Mouse (Mus musculus): Measurements from ENCODE around the gene Srpk1. TPM values are rescaled to one million over a fixed set of nuclear protein-coding genes. Genes with fewer than 3 reads are reported as not detected.
A peak's percentile ranks its signal among the peaks of the same experiment; 100 is the strongest.

The Srpk1 gene
- polyA plus RNA-seq, 1 experiment from 2014 or later, result 21.7 TPM

DNA sequence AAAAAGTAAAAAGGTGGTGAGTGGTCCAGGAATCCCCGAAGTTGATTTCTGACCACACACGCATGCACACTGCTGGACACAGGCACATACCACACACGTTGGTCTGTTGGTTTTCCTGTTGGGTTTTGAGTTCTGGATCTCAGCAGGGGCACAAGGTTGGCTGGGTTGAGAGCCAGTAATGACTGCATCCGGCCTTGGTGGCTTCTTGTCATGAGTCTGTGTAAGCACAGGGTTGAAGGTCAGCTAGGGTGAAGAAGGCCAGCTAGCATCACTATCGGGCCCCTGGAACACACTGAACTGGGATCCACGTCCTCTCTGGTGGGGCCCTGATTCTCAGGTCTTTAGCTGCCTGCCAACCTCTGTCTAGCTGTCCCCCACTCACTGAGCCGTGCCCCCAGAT is 50.0 kb downstream of the Srpk1 start:
- ATAC-seq, result no peak
- DNase-seq, result no peak
- Histone ChIP-seq H3K4me1 (ENCODE audit: insufficient read depth) (peaks cover 13% of the 10 kb centered on the region), H3K4me2 (ENCODE audit: low read depth, low read length) (no peak overlapping the region), H3K36me3 (replicated peaks; ENCODE audit: insufficient read depth, low read length) (no peaks in the 10 kb centered on the region), H3K9ac (replicated peaks) (no peak overlapping the region), H3K27ac (ENCODE audit: low read depth) (no peak overlapping the region), H3K9me3 (ENCODE audit: low read length) (no peaks in the 10 kb centered on the region), H3K4me3 (ENCODE audit: low read depth, low read length) (no peak overlapping the region), H3K27me3 (ENCODE audit: insufficient read depth, low read length) (no peaks in the 10 kb centered on the region)
- no peak for TF ChIP-seq CTCF (IDR thresholded peaks at IDR 0.05; ENCODE audit: low read depth)
- no peak for TF ChIP-seq EP300 (IDR thresholded peaks at IDR 0.05; ENCODE audit: low read depth)
- 75% methylated on average over 7 of the region's 7 CpGs for WGBS (ENCODE audit: insufficient replicate concordance)

DNA sequence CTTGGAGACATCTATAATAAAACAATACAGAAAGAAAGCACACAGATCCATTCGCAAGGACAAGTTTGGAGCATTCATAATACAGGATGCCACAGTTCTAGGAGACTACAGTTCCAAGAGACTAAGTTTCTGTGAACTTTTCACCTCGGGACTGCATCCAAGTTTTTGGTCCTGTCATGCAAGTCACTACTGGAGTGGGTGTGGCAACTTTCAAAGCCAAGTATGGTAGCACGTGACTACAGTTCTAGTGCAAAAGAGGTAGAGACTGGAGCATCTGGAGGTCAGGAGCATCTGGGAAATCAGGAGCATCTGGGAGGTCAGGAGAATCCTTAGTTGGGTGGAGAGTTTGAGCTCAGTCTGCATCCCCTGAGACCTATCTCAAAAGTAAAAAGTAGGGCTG is 50.6 kb downstream of the Srpk1 start:
- Histone ChIP-seq H3K36me3 (replicated peaks; ENCODE audit: insufficient read depth, low read length) (no peaks in the 10 kb centered on the region), H3K27me3 (ENCODE audit: insufficient read depth, low read length) (no peaks in the 10 kb centered on the region), H3K9ac (replicated peaks) (no peak overlapping the region), H3K4me3 (ENCODE audit: low read depth, low read length) (no peak overlapping the region), H3K9me3 (ENCODE audit: low read length) (no peaks in the 10 kb centered on the region), H3K4me1 (ENCODE audit: insufficient read depth) (peaks cover 13% of the 10 kb centered on the region), H3K4me2 (ENCODE audit: low read depth, low read length) (no peak overlapping the region), H3K27ac (ENCODE audit: low read depth) (no peak overlapping the region)
- ATAC-seq (no peak), DNase-seq (no peak)
- no peak for TF ChIP-seq CTCF (IDR thresholded peaks at IDR 0.05; ENCODE audit: low read depth)
- no peak for TF ChIP-seq EP300 (IDR thresholded peaks at IDR 0.05; ENCODE audit: low read depth)
- WGBS (ENCODE audit: insufficient replicate concordance), result 73% methylated on average over 3 of the region's 3 CpGs

DNA sequence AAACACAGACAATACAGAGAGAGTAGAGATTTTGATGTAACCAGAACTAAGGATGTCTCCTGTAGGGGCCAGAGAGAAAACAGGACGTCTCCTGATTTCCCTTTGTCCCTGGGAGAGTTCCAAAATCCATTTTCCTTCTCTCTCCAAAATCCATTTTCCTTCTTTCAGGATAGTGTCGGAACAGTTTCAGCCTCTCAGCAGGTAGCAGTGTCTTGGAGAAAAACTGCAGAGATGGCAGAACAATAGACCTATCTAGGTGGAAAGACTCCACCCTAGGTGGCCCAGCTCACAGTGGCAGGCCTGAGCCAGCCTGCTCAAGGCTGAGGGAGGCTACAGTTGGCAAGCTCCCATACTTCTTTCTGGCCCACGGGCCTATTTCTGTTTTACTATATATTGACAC is 55.0 kb downstream of the Srpk1 start:
- H3K4me2 ChIP-seq (ENCODE audit: low read depth, low read length), result no peak overlapping the region
- no peaks in the 10 kb centered on the region for H3K27me3 ChIP-seq (ENCODE audit: insufficient read depth, low read length)
- ATAC-seq (no peak), DNase-seq (no peak)
- H3K9ac ChIP-seq (replicated peaks), result no peak overlapping the region
- peaks cover 5% of the 10 kb centered on the region; the same call in 1 of the 2 replicates for H3K4me1 ChIP-seq (ENCODE audit: insufficient read depth)
- no peaks in the 10 kb centered on the region for H3K9me3 ChIP-seq (ENCODE audit: low read length)
- 35% methylated on average over 3 of the region's 3 CpGs for WGBS (ENCODE audit: insufficient replicate concordance)
- H3K36me3 ChIP-seq (replicated peaks; ENCODE audit: insufficient read depth, low read length), result no peaks in the 10 kb centered on the region
- H3K27ac ChIP-seq (ENCODE audit: low read depth), result peak overlapping the region; percentile 51; the same call in 1 of the 2 replicates
- TF ChIP-seq EP300 (IDR thresholded peaks at IDR 0.05; ENCODE audit: low read depth) (no peak), CTCF (IDR thresholded peaks at IDR 0.05; ENCODE audit: low read depth) (no peak)
- no peak overlapping the region for H3K4me3 ChIP-seq (ENCODE audit: low read depth, low read length)

DNA sequence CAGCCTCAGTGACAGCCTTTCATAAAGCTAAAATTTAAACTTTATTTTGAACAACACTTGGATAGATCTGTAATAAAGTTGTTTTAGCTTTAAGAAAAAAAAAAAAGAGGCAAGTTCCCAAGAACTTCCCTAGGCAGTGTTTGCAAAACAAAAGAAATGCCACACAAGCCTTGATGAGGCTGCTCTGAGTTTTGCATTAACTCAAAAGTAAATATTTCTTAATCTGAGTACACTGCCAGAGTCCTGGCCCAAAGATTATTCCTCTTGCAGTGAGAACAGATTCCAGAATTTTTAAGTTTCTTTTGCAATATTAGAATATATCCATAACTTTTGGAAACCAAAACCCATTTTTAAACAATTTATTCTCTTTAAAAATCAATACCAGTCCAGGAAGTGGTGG is 57.3 kb downstream of the Srpk1 start:
- Histone ChIP-seq H3K9me3 (ENCODE audit: low read length) (no peaks in the 10 kb centered on the region), H3K4me3 (ENCODE audit: low read depth, low read length) (no peak overlapping the region), H3K4me1 (ENCODE audit: insufficient read depth) (peaks cover 5% of the 10 kb centered on the region; the same call in 1 of the 2 replicates), H3K4me2 (ENCODE audit: low read depth, low read length) (no peak overlapping the region), H3K27me3 (ENCODE audit: insufficient read depth, low read length) (no peaks in the 10 kb centered on the region), H3K27ac (ENCODE audit: low read depth) (0 out of 2 replicates have a peak overlapping the region, but pooled peaks have one; percentile 44), H3K36me3 (replicated peaks; ENCODE audit: insufficient read depth, low read length) (no peaks in the 10 kb centered on the region), H3K9ac (replicated peaks) (no peak overlapping the region)
- DNase-seq, result no peak
- TF ChIP-seq CTCF (IDR thresholded peaks at IDR 0.05; ENCODE audit: low read depth), result no peak
- TF ChIP-seq EP300 (IDR thresholded peaks at IDR 0.05; ENCODE audit: low read depth), result no peak
- ATAC-seq, result peak; percentile 75

DNA sequence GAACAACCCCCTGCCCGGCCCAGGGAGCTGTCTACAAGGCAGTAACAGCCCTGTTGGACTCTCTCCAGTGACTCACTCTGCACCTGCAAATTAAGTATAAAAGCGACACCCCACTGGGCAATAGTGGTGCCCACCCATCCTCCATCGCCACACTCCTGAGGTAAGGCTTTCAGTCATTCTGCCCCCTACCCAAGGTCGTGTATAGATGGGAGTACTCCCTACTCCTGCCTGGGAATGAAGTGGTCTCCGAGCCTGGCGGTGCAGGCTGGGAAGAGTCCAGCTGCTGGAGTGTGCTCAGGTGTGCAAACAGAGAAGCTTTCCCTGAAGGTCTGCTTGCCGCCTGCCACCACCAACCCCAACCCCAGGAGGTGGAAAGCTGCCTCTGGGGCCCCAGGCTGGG is 60.9 kb downstream of the Srpk1 start:
- Histone ChIP-seq H3K9me3 (ENCODE audit: low read length) (no peaks in the 10 kb centered on the region), H3K27ac (ENCODE audit: low read depth) (no peak overlapping the region), H3K9ac (replicated peaks) (no peak overlapping the region), H3K4me2 (ENCODE audit: low read depth, low read length) (no peak overlapping the region), H3K4me3 (ENCODE audit: low read depth, low read length) (no peak overlapping the region), H3K4me1 (ENCODE audit: insufficient read depth) (peaks cover 5% of the 10 kb centered on the region), H3K27me3 (ENCODE audit: insufficient read depth, low read length) (no peaks in the 10 kb centered on the region), H3K36me3 (replicated peaks; ENCODE audit: insufficient read depth, low read length) (no peaks in the 10 kb centered on the region)
- ATAC-seq (no peak), DNase-seq (no peak)
- TF ChIP-seq CTCF (IDR thresholded peaks at IDR 0.05; ENCODE audit: low read depth), result no peak
- no peak for TF ChIP-seq EP300 (IDR thresholded peaks at IDR 0.05; ENCODE audit: low read depth)
- WGBS (ENCODE audit: insufficient replicate concordance), result 51% methylated on average over 7 of the region's 7 CpGs

DNA sequence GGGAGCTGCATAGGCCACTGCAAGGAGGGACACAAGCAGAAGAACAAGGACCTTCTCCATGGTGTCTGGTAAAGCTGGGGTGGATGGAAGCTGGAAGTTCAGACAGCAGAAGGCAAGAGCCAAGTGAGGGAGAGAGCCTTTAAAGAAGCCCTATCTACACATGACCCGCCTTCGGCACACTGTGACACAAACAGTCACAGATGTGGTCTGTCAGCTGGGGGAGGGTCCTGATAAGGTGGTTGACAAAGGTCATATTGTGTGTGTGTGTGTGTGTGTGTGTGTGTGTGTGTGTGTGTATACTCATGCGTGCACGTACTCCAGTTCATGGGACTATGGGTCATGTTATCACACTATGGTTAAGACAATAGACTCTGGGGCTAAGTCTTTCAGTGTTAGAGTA is 61.9 kb downstream of the Srpk1 start, which contains the start of gene Clps:
Clps (minus strand) TSS at position 169 of the 400 bp plus-strand sequence.
- Histone ChIP-seq H3K27me3 (ENCODE audit: insufficient read depth, low read length) (no peaks in the 10 kb centered on the region), H3K4me2 (ENCODE audit: low read depth, low read length) (no peak within 1 kb of the TSS), H3K27ac (ENCODE audit: low read depth) (no peak within 1 kb of the TSS), H3K9me3 (ENCODE audit: low read length) (no peaks in the 10 kb centered on the region), H3K9ac (replicated peaks) (no peak within 1 kb of the TSS), H3K4me3 (ENCODE audit: low read depth, low read length) (no peak within 1 kb of the TSS), H3K36me3 (replicated peaks; ENCODE audit: insufficient read depth, low read length) (no peaks in the 10 kb centered on the region), H3K4me1 (ENCODE audit: insufficient read depth) (peaks cover 8% of the 10 kb centered on the region)
- TF ChIP-seq CTCF (IDR thresholded peaks at IDR 0.05; ENCODE audit: low read depth) (no peak), EP300 (IDR thresholded peaks at IDR 0.05; ENCODE audit: low read depth) (no peak)
- DNase-seq (no peak), ATAC-seq (no peak)
- WGBS (ENCODE audit: insufficient replicate concordance), result 61% methylated on average over 4 of the region's 4 CpGs

DNA sequence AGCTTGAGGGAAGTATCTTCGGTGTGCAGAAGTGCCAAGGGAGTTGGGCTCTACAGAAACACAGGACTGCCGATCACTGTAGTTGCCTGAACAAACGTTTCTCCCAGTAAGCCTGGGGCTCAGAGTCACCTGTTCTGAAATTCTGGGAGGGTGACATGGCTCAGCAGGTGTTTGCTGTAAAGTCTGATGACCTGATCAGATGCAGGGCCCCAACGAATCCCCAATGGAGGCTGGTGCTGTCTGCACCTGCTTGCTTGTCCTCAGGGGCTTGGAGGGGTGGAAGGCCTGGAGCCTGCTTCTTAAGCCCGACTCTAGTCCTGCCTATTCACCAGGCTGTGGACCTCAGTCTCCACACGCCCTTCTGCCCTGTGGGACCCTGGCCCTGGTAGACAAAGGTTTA is 64.7 kb downstream of the Srpk1 start:
- H3K27ac ChIP-seq (ENCODE audit: low read depth), result no peak overlapping the region
- DNase-seq (no peak), ATAC-seq (no peak)
- H3K4me1 ChIP-seq (ENCODE audit: insufficient read depth), result peaks cover 8% of the 10 kb centered on the region
- TF ChIP-seq CTCF (IDR thresholded peaks at IDR 0.05; ENCODE audit: low read depth), result no peak
- no peak for TF ChIP-seq EP300 (IDR thresholded peaks at IDR 0.05; ENCODE audit: low read depth)
- no peak overlapping the region for H3K4me2 ChIP-seq (ENCODE audit: low read depth, low read length)
- no peaks in the 10 kb centered on the region for H3K36me3 ChIP-seq (replicated peaks; ENCODE audit: insufficient read depth, low read length)
- WGBS (ENCODE audit: insufficient replicate concordance), result 65% methylated on average over 6 of the region's 6 CpGs
- H3K9me3 ChIP-seq (ENCODE audit: low read length), result no peaks in the 10 kb centered on the region
- no peak overlapping the region for H3K4me3 ChIP-seq (ENCODE audit: low read depth, low read length)
- H3K9ac ChIP-seq (replicated peaks), result no peak overlapping the region
- no peaks in the 10 kb centered on the region for H3K27me3 ChIP-seq (ENCODE audit: insufficient read depth, low read length)
